Mouse (Mus musculus) liver, adult (tissue): ENCODE data around the gene Ccp110.

ENCODE experiments used
- GATA4 ChIP-seq: IDR thresholded peaks from 2 replicates; pipeline ENCODE4 v1.6.1; 2014; ENCODE audit warnings: mild to moderate bottlenecking, low read length; ENCODE audit not compliant: insufficient replicate concordance

Ccp110 gene

GRCm38 (mm10) chr7:118707216-118707615 lies 5.1 kb upstream of the Ccp110 start:
- no peak for TF ChIP-seq GATA4

DNA sequence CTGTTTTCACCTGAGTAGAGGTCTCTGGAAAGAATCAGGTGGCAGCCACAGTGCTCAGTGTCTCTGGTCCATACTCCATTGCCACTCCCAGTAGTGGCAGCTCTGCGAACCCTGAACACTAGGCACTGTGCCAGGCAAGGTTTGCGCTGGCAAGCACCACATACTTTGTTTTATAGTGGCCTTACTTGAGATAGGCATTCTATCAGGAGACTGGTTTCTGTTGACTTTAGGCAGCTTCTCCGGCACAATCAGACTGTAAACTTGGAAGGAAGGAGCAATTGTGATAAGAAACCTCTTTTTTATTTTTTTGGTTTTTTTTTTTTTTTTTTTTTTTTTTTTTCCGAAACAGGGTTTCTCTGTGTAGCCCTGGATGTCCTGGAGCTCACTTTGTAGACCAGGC lies 4.3 kb upstream of the Ccp110 start:
- no peak for TF ChIP-seq GATA4

GRCm38 (mm10) chr7:118710776-118711175 lies 1.6 kb upstream of the Ccp110 start:
- no peak for TF ChIP-seq GATA4

GRCm38 (mm10) chr7:118714873-118715272 lies 2.5 kb downstream of the Ccp110 start:
- no peak for TF ChIP-seq GATA4

GRCm38 (mm10) chr7:118718066-118718465 lies 5.7 kb downstream of the Ccp110 start:
- no peak for TF ChIP-seq GATA4

GRCm38 (mm10) chr7:118723927-118724326 lies 11.6 kb downstream of the Ccp110 start:
- TF ChIP-seq GATA4, result no peak

GRCm38 (mm10) chr7:118725459-118725858 lies 13.1 kb downstream of the Ccp110 start:
- no peak for TF ChIP-seq GATA4

GRCm38 (mm10) chr7:118728846-118729587 lies 16.7 kb downstream of the Ccp110 start:
- no peak for TF ChIP-seq GATA4

GRCm38 (mm10) chr7:118731781-118732180 lies 19.4 kb downstream of the Ccp110 start:
- TF ChIP-seq GATA4, result no peak

- no peak for TF ChIP-seq GATA4
These were observed 20.9 kb downstream of the Ccp110 start for GRCm38 (mm10) chr7:118733225-118733624.

GRCm38 (mm10) chr7:118738730-118739129 lies 26.4 kb downstream of the Ccp110 start:
- TF ChIP-seq GATA4, result no peak

DNA sequence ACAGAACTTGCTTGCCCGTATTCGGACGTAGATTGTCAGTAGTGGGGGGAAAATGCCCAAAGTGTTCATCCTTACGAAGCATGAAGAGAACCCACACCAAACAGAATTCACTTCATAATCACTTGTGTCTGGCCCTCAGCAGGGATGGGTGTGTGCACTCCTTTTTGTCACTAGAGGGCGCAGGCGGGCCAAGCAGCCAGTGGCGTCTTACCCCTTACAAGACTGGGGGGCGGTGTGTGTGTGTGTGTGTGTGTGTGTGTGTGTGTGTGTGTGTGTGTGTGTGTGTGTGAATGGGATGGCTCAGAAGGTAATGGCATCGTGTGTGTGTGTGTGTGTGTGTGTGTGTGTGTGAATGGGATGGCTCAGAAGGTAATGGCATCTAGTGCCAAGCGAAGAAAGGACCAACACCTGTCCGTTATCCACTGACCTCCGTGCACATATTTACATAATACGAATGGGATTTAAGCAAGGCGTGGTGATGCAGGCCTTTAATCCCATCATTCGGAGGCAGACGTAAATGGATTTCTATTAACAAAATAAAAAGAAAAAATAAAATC lies 27.7 kb downstream of the Ccp110 start, which contains the start of gene Vps35l:
Gene Vps35l (plus strand): TSS at position 252 of the 557 bp plus-strand sequence.
- 0 out of 2 replicates have a peak, but pooled peaks have one; percentile 3 for TF ChIP-seq GATA4

DNA sequence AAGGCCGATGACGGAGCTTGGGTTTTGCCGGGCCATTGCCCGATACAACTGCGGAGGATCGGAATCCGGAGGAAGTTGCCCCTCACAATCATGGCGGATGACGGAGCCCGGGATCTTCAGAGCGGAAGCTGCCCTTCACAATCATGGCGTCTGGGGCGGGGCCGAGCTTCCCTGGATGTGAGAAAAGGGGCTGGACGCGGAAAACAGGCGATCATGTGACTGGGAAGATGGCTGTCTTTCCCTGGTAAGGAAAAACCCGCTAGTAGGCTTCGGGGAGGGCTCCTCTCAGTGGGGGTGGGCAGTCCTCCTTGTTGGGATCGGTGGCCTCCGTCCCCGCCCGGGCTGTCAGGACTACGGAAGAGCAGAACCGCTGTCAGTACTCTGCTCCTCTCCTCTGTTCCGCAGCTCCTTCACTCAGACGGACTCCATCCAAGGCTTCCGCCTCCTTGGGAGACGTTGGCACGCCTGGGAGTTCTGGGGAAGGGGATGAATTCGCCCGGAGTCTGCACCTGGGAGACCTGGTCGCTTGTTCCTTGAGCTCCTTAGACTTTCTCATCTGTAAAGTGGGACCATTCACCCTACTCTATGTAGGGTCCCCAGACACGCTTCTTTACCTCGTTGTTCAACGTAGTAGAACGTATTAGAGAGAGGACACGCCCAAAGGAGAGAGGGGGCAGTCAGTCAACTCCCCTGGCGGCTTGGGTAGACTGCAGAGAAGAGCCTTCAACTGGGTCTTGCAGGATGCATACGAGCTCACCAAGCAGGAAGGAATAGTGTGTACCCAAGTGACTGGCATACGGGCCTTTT lies 28.4 kb downstream of the Ccp110 start:
- no peak; the same call in 1 of the 2 replicates for TF ChIP-seq GATA4

GRCm38 (mm10) chr7:118742278-118742677 lies 29.9 kb downstream of the Ccp110 start:
- TF ChIP-seq GATA4, result no peak

- TF ChIP-seq GATA4, result no peak
These were observed 32.4 kb downstream of the Ccp110 start for GRCm38 (mm10) chr7:118744766-118745165.

GRCm38 (mm10) chr7:118747891-118748672 lies 35.7 kb downstream of the Ccp110 start:
- no peak for TF ChIP-seq GATA4

- TF ChIP-seq GATA4, result no peak
These were observed 37.4 kb downstream of the Ccp110 start for GRCm38 (mm10) chr7:118749706-118750105.
